Comparison of ENCODE assay signal across 8 mouse cellular contexts in genomic region chr7:80340793-80341192, GRCm38 (mm10). TPM values are rescaled to one million over a fixed set of nuclear protein-coding genes. Genes with fewer than 3 reads are reported as not detected.
DNase-seq lines count a peak whose midpoint lies in the region; ATAC-seq and TF ChIP-seq lines count a peak whose summit lies in the region.

Unc45a (minus strand) TSS chr7:80341005.

- peak within 1 kb of the TSS; percentile 88 for H3K4me2 ChIP-seq in limb, embryonic 14.5 days (replicated peaks; ENCODE audit: low read depth, low read length, severe bottlenecking)
- H3K4me2 ChIP-seq in midbrain, embryonic 15.5 days, result peak within 1 kb of the TSS; percentile 90

- peaks cover 20% of the 10 kb centered on the region for H3K36me3 ChIP-seq in limb, embryonic 14.5 days (ENCODE audit: control insufficient read depth, insufficient read depth, low read length)
- H3K36me3 ChIP-seq in midbrain, embryonic 15.5 days (replicated peaks), result peaks cover 15% of the 10 kb centered on the region

- H3K9ac ChIP-seq in limb, embryonic 14.5 days (ENCODE audit: low read depth, low read length, severe bottlenecking), result peak within 1 kb of the TSS; percentile 68
- peak within 1 kb of the TSS; percentile 55 for H3K9ac ChIP-seq in midbrain, embryonic 15.5 days

- peak; percentile 63 for TF ChIP-seq CTCF in bone marrow macrophage, adult 2 months (IDR thresholded peaks at IDR 0.05; ENCODE audit: low read depth, low read length)
- TF ChIP-seq CTCF in embryonic fibroblast, embryonic 13.5 days (IDR thresholded peaks at IDR 0.05; ENCODE audit: borderline replicate concordance, insufficient read depth, low read length), result peak; percentile 56; the same call in 1 of the 2 replicates

- WGBS in limb, embryonic 14.5 days, result 2% methylated on average over 11 of the region's 11 CpGs
- 3% methylated on average over 11 of the region's 11 CpGs for WGBS in midbrain, embryonic 15.5 days

- no peaks in the 10 kb centered on the region for H3K9me3 ChIP-seq in limb, embryonic 14.5 days (ENCODE audit: control insufficient read depth, low read length)
- H3K9me3 ChIP-seq in midbrain, embryonic 15.5 days, result no peaks in the 10 kb centered on the region

- ATAC-seq in limb, embryonic 14.5 days (ENCODE audit: low FRiP score, low read depth), result peak; percentile 58
- ATAC-seq in midbrain, embryonic 15.5 days (replicated peaks), result peak; percentile 48

- TF ChIP-seq POLR2A in bone marrow macrophage, adult 2 months (IDR thresholded peaks at IDR 0.05; ENCODE audit: borderline replicate concordance, low read depth, low read length), result no peak
- no peak for TF ChIP-seq POLR2A in embryonic fibroblast, embryonic 13.5 days (IDR thresholded peaks at IDR 0.05; ENCODE audit: low read depth, low read length)
- TF ChIP-seq POLR2A in limb, embryonic 14.5 days (IDR thresholded peaks at IDR 0.05; ENCODE audit: borderline replicate concordance, extremely low read depth, insufficient read depth, insufficient read length), result no peak

- DNase-seq in CD4-positive, CD25-positive, alpha-beta regulatory T cell, adult 2 months (ENCODE audit: low read depth, low spot score), result peak; percentile 89
- peak; percentile 69 for DNase-seq in heart, adult 9 months (ENCODE audit: low spot score in 2 of 2)
- peak; percentile 70 to 79 for DNase-seq in kidney, adult 8-10 months
- DNase-seq in limb, embryonic 14.5 days (ENCODE audit: low spot score), result peak; percentile 73
- peak; percentile 81 to 84 for DNase-seq in spleen, postnatal 36 days (ENCODE audit: low spot score in 2 of 2)

- peak within 1 kb of the TSS; percentile 58 for H3K27ac ChIP-seq in bone marrow macrophage, adult 2 months (ENCODE audit: insufficient read depth, low read depth, low read length)
- peak within 1 kb of the TSS; percentile 48; the same call in 1 of the 2 replicates for H3K27ac ChIP-seq in embryonic fibroblast, embryonic 13.5 days (ENCODE audit: insufficient read depth, low read length)
- H3K27ac ChIP-seq in limb, embryonic 14.5 days (replicated peaks; ENCODE audit: low read depth, low read length), result peak within 1 kb of the TSS; percentile 91
- peak within 1 kb of the TSS; percentile 92 for H3K27ac ChIP-seq in midbrain, embryonic 15.5 days

- H3K4me1 ChIP-seq in bone marrow macrophage, adult 2 months (ENCODE audit: control insufficient read depth, insufficient read depth, low read length), result peaks cover 11% of the 10 kb centered on the region
- H3K4me1 ChIP-seq in embryonic fibroblast, embryonic 13.5 days (ENCODE audit: control insufficient read depth, insufficient read depth, low read length), result peaks cover 6% of the 10 kb centered on the region
- peaks cover 28% of the 10 kb centered on the region for H3K4me1 ChIP-seq in limb, embryonic 14.5 days (ENCODE audit: control insufficient read depth, insufficient read depth, low read length)
- H3K4me1 ChIP-seq in midbrain, embryonic 15.5 days, result peaks cover 55% of the 10 kb centered on the region

- H3K4me3 ChIP-seq in bone marrow macrophage, adult 2 months (ENCODE audit: insufficient read depth, low read length), result peak within 1 kb of the TSS; percentile 64
- peak within 1 kb of the TSS; percentile 82 for H3K4me3 ChIP-seq in embryonic fibroblast, embryonic 13.5 days (ENCODE audit: insufficient read depth, low read length)
- H3K4me3 ChIP-seq in limb, embryonic 14.5 days (replicated peaks; ENCODE audit: low read length), result peak within 1 kb of the TSS; percentile 56
- H3K4me3 ChIP-seq in midbrain, embryonic 15.5 days, result peak within 1 kb of the TSS; percentile 68

- no peaks in the 10 kb centered on the region for H3K27me3 ChIP-seq in limb, embryonic 14.5 days (ENCODE audit: control insufficient read depth, insufficient read depth, low read length)
- H3K27me3 ChIP-seq in midbrain, embryonic 15.5 days (replicated peaks), result no peaks in the 10 kb centered on the region

RNA-seq across cellular contexts. Expression of gene Unc45a, which starts in this region (rescaled TPM):
- 13.3 and 17.6 TPM in 2 replicates for polyA plus RNA-seq in bone marrow macrophage, adult 2 months (2012; ENCODE audit: insufficient read depth, insufficient read length, missing spikeins)
- polyA plus RNA-seq in embryonic fibroblast, embryonic 13.5 days (2011; ENCODE audit: insufficient read length, low read depth, missing spikeins), result 34.4 and 46.6 TPM in 2 replicates
- polyA plus RNA-seq in limb, embryonic 14.5 days (2012; rRNA removed), result 55.1 and 62.6 TPM in 2 replicates
- polyA plus RNA-seq in limb, embryonic 14.5 days (2014; fragmentation: Nextera tagmentation; extraction: Ambion mirVana), result 36.9 and 40.4 TPM in 2 replicates
- polyA plus RNA-seq in midbrain, embryonic 15.5 days (2015; fragmentation: Nextera tagmentation; extraction: Ambion mirVana), result 60.2 and 62.0 TPM in 2 replicates

Comparison
In these comparisons a context has a peak if more than half of its experiments do, and no peak if none do; other contexts are left out.
1. Peak in every context shown above with its lines: DNase-seq, ATAC-seq, H3K4me3 ChIP-seq and H3K27ac ChIP-seq.